Mouse (Mus musculus) ovary, postnatal 10 days (tissue): Measurements from ENCODE around the gene Lsm11.

Experiments used
- DNase-seq: peaks from one replicate; pipeline ENCODE4 v3.0.0; 2022; ENCODE audit warnings: low spot score

The Lsm11 gene

GRCm38 (mm10) chr11:45927456-45927855, 17.3 kb downstream of the Lsm11 start:
- no peak for DNase-seq

GRCm38 (mm10) chr11:45926640-45927082, 18.1 kb downstream of the Lsm11 start:
- peak; percentile 41 for DNase-seq

- DNase-seq: no peak
Measured at GRCm38 (mm10) chr11:45925436-45925835, 19.3 kb downstream of the Lsm11 start.

- no peak for DNase-seq
Measured at GRCm38 (mm10) chr11:45921480-45921898, 23.2 kb downstream of the Lsm11 start.

- no peak for DNase-seq
Measured at GRCm38 (mm10) chr11:45921026-45921425, 23.7 kb downstream of the Lsm11 start.

GRCm38 (mm10) chr11:45918836-45919235, 25.9 kb downstream of the Lsm11 start:
- DNase-seq: no peak

- no peak for DNase-seq
Measured at GRCm38 (mm10) chr11:45918018-45918417, 26.7 kb downstream of the Lsm11 start.

GRCm38 (mm10) chr11:45916196-45916595, 28.5 kb downstream of the Lsm11 start:
- no peak for DNase-seq

- no peak for DNase-seq
Measured at GRCm38 (mm10) chr11:45910701-45911100, 34.0 kb downstream of the Lsm11 start.

- DNase-seq: no peak
Measured at GRCm38 (mm10) chr11:45908894-45909293, 35.8 kb downstream of the Lsm11 start.

- no peak for DNase-seq
Measured at GRCm38 (mm10) chr11:45908070-45908469, 36.7 kb downstream of the Lsm11 start.

GRCm38 (mm10) chr11:45907301-45907700, 37.4 kb downstream of the Lsm11 start:
- no peak for DNase-seq

- no peak for DNase-seq
Measured at GRCm38 (mm10) chr11:45906109-45906786, 38.5 kb downstream of the Lsm11 start.

GRCm38 (mm10) chr11:45900233-45901015, 44.3 kb downstream of the Lsm11 start:
- no peak for DNase-seq

- no peak for DNase-seq
Measured at GRCm38 (mm10) chr11:45897392-45897791, 47.3 kb downstream of the Lsm11 start.

- no peak for DNase-seq
Measured at GRCm38 (mm10) chr11:45892861-45893360, 51.8 kb downstream of the Lsm11 start.

- DNase-seq: no peak
Measured at GRCm38 (mm10) chr11:45890423-45890822, 54.3 kb downstream of the Lsm11 start.

- DNase-seq: no peak
Measured at GRCm38 (mm10) chr11:45889981-45890380, 54.8 kb downstream of the Lsm11 start.

GRCm38 (mm10) chr11:45888471-45889030, 56.2 kb downstream of the Lsm11 start:
- no peak for DNase-seq

GRCm38 (mm10) chr11:45886596-45886995, 58.1 kb downstream of the Lsm11 start:
- no peak for DNase-seq

- no peak for DNase-seq
Measured at GRCm38 (mm10) chr11:45885606-45886230, 59.0 kb downstream of the Lsm11 start.

- DNase-seq: no peak
Measured at GRCm38 (mm10) chr11:45884029-45884428, 60.7 kb downstream of the Lsm11 start.
